Mouse (Mus musculus): Measurements from ENCODE around the gene Col15a1. TPM values are rescaled to one million over a fixed set of nuclear protein-coding genes. Genes with fewer than 3 reads are reported as not detected.

Col15a1 gene
- total RNA-seq, 1 experiment from 2014 or later = 0.38 TPM

DNA sequence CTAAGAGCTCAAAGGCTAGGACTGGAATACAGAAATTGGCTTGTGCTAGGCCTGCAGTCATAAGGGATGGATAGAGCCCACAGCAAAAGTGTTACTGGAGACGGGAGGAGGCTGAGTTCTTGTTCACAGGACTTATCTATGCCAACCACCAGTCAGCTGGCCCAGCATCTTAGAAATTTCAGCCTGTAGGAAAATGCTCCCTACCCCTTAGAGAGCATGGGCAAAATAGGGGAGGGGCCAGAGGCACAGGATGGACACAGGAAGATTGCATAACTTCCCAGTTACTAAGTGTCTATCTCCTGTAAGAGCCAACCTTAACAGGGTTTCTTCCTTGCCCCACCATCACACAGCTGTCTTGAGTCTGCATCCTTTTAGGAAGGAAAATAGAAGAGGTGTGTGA, 116.2 kb downstream of the Col15a1 start:
- no peak for ATAC-seq (replicated peaks; ENCODE audit: insufficient number of reproducible peaks, low FRiP score, low TSS enrichment, poor library complexity, severe bottlenecking)

DNA sequence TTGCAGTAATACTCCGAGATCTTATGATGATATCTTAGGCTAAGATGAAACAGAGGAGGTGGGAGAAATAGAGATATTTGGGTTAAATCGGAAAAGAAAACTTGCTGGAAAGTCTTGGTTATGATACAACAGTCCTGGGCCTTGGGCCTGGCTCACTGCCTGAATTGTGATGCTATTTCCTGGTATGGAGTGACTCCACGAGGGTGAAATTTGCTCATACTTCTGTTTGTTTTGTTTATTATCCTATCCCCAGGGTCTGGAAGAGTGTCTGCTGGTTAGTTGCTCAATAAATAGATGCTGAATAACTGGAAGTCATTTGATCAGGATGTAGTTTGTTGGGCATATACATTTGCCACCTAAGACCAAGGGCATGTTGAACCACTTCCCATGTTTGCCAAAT, 119.8 kb downstream of the Col15a1 start:
- ATAC-seq (replicated peaks; ENCODE audit: insufficient number of reproducible peaks, low FRiP score, low TSS enrichment, poor library complexity, severe bottlenecking) = no peak

- no peak for ATAC-seq (replicated peaks; ENCODE audit: insufficient number of reproducible peaks, low FRiP score, low TSS enrichment, poor library complexity, severe bottlenecking)
These were observed 121.3 kb downstream of the Col15a1 start for GRCm38 (mm10) chr4:47329285-47329684.

- ATAC-seq (replicated peaks; ENCODE audit: insufficient number of reproducible peaks, low FRiP score, low TSS enrichment, poor library complexity, severe bottlenecking) = no peak
These were observed 122.6 kb downstream of the Col15a1 start for GRCm38 (mm10) chr4:47330378-47331052.

GRCm38 (mm10) chr4:47332812-47333343, 124.9 kb downstream of the Col15a1 start:
- ATAC-seq (replicated peaks; ENCODE audit: insufficient number of reproducible peaks, low FRiP score, low TSS enrichment, poor library complexity, severe bottlenecking) = no peak

DNA sequence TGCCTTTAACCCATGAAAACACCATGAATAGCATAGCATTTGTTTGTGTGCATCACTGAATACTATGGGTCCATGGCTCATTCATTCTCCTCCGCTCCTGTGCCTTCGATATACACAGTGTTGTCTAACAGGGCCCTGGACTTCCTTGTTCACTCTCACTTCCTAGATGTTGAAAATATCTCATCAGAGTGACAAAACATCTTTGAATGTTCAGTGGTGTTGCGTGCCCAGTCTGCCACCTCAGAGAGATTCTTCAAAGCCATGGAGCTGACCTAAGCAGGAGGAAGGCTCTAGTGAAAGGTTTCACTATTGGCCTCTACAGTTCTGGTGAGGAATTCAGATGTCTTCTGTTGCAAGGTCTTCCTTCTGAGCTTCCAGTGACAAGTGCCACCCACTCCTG, 125.6 kb downstream of the Col15a1 start:
- peak; percentile 91 for ATAC-seq (replicated peaks; ENCODE audit: insufficient number of reproducible peaks, low FRiP score, low TSS enrichment, poor library complexity, severe bottlenecking)

DNA sequence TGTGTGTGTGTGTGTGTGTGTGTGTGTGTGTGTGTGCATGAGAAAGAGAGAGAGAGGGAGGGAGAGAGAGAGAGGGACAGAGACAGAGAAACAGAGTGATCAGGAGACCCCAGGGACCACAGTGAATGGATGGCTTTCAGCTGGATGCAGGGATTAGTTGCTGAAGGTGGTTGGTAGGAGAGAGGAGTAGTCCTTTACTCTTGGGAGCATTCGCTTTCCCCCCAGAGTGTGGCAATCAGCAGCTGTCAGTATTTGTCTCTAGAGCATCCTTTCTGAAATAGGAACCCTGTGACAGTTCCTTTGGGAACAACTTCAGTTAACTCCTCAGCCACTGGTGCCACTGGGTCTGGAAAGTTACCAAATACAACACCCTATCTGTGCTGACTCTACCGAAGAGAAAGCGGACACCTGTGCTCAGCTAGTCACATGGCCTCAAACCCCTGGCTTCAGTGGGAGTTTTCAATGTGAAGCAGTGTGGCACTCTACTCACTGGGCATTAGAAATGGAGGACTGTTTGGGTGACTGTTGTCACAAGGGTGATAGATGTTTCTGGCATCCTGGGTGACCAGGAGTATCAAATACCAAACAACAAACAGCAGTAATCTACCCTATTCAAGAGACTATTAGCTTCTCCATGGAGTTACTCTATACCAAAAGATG, 129.1 kb downstream of the Col15a1 start:
- no peak for ATAC-seq (replicated peaks; ENCODE audit: insufficient number of reproducible peaks, low FRiP score, low TSS enrichment, poor library complexity, severe bottlenecking)

- ATAC-seq (replicated peaks; ENCODE audit: insufficient number of reproducible peaks, low FRiP score, low TSS enrichment, poor library complexity, severe bottlenecking) = no peak
These were observed 134.7 kb downstream of the Col15a1 start for GRCm38 (mm10) chr4:47342632-47343031.

GRCm38 (mm10) chr4:47347022-47347421, 139.1 kb downstream of the Col15a1 start:
- ATAC-seq (replicated peaks; ENCODE audit: insufficient number of reproducible peaks, low FRiP score, low TSS enrichment, poor library complexity, severe bottlenecking) = peak; percentile 79

- ATAC-seq (replicated peaks; ENCODE audit: insufficient number of reproducible peaks, low FRiP score, low TSS enrichment, poor library complexity, severe bottlenecking) = no peak
These were observed 141.8 kb downstream of the Col15a1 start for GRCm38 (mm10) chr4:47349759-47350158.

DNA sequence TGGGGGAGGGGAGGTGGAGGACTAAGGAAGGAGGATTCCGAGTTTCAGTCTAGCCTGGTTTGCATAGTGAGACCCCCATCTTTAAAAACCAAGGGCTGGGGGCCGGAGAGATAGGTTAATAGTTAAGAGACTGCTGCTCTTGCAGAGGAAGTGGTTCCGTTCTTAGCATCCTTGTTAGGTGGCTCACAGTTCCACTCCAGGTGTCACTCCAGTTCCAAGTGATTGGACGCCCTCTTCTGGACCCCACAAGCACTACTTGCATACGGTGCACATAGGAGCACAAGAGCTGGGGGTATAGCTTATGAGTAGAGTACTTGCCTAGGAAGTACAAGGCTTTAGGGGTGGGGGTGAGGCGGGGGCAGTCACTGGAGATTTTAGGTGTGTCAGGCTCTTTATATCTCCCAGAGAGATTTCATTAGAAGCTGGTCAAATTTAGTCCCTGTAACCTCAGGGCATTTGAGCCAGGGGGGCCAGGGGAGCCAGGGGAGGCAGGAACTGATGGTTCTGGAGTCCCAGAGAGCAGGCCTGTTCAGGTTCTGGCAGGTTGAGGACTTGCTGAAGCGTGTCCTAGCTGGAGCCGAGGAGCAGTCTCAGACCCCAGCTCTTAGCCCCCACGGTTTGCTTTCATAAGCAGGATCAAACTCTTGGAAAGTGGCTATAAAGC, 143.6 kb downstream of the Col15a1 start:
- ATAC-seq (replicated peaks; ENCODE audit: insufficient number of reproducible peaks, low FRiP score, low TSS enrichment, poor library complexity, severe bottlenecking) = peak; percentile 43

DNA sequence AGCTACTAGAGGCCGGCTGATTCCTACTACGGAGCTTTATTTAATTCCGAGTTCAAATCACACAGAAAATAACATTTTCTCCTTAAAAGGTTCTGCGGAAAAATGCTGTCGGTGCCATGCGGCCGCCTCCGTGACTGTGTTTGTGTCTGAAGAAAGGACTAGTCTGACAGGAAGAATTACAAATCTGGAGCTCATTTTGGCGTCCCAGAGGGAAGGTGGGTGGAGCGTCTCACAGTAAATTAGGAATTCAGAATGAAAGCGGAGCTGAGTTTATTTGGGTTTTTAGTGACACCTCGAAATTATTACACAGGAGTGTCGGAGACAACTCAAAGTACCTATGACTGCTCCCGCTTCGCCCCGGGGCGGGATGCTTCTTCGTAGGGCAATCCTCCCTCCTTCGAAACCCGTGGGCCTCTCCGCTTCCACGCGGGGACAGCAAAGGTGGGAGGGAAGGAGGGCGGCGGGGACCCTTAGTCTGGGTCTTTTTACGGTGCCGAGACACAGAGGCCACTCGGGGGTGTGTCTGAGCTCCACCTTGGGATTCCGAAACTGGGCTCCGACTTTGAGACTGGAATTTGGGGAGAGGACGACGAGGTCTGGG, 144.2 kb downstream of the Col15a1 start:
- ATAC-seq (replicated peaks; ENCODE audit: insufficient number of reproducible peaks, low FRiP score, low TSS enrichment, poor library complexity, severe bottlenecking) = 0 out of 2 replicates have a peak, but pooled peaks have one; percentile 2

DNA sequence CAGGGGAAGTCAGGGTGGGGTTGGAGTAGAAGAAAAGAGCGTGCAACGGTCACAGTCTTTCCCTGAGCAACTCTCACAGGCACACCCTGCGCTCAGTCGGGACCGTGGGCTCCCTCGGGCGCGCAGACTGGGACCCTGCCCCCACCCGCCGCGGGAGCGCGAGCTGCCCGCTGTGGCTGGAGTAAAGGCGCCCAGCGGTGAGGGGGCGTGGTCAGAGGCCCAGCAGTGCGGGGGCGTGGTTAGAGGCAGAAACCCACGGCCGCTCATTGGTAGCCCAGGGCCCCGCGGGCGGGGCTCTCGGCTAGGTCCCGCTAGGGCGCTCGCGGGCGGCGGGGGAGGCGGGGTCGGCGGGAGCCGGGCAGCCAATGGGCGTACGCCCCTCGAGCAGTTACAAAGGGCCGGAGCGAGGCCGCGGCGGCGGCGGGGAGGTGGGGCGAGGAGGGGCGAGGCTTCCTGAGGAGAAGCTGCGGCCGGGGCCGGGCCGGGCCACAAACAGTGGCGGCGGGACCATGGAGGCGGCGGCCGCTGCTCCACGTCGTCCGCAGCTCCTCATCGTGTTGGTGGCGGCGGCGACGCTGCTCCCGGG, 144.9 kb downstream of the Col15a1 start, which contains the start of gene Tgfbr1:
Gene Tgfbr1, plus strand, starts transcription at position 420 of the 586 bp plus-strand sequence.
- peak; percentile 85 for ATAC-seq (replicated peaks; ENCODE audit: insufficient number of reproducible peaks, low FRiP score, low TSS enrichment, poor library complexity, severe bottlenecking)

DNA sequence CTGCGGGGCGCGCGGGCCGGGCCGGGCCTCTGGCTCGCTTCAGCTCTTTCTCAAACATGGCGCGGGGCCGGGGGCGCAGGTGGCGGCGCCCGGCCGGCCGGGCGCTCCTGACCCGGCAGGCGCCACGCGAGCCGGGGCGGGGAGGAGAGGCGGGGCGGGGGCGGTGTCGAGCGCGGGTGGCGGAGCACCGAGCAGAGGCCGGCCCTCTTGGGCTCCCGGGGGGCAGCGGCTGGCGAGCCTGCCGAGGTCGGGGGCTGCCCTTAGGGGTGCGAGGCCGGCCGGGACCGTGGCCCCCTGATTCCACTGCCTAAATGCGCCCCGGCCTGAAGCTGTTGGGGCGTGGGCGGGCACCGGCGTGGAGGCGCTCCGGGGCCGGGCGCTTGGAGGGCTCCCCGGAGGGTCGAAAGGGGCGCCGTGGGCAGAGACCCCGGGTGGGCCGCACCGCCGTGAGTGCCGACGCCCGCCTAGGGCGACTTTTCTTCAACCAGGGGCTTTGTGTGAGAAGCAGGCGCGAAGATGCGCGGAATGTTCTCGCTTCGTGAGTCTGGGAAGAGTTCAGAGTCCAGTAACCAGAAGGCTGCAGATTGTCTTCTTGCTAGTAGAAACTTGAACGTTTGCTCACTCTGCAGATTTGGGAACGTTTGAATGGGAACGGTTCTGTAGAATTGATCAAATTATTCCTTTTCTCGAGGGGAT, 145.6 kb downstream of the Col15a1 start:
- ATAC-seq (replicated peaks; ENCODE audit: insufficient number of reproducible peaks, low FRiP score, low TSS enrichment, poor library complexity, severe bottlenecking) = no peak

GRCm38 (mm10) chr4:47354304-47354703, 146.3 kb downstream of the Col15a1 start:
- ATAC-seq (replicated peaks; ENCODE audit: insufficient number of reproducible peaks, low FRiP score, low TSS enrichment, poor library complexity, severe bottlenecking) = no peak

DNA sequence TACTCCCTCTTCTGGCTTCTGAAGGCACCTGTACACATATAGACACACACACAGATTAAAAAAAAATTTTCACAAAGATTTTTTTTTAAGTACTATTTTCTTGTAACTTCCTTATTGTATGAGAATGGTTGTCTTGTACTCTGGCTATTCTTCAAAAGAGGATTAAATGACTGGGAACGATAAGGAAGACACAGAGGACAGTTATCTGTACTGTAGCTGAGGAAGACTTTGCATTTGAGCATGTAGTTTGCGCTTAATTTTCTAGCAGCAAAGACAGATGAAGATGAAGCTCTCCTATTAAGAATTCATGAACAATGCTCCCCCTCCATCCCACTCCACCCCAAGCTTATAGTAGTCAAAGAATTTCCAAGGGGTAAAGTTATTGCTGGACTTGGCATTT, 154.7 kb downstream of the Col15a1 start:
- no peak for ATAC-seq (replicated peaks; ENCODE audit: insufficient number of reproducible peaks, low FRiP score, low TSS enrichment, poor library complexity, severe bottlenecking)

Measured in monocyte, adult 5-6 weeks (primary cell).